Mouse (Mus musculus): ENCODE results near the gene 1600002K03Rik. TPM values are rescaled to one million over a fixed set of nuclear protein-coding genes. Genes with fewer than 3 reads are reported as not detected.
A peak's percentile ranks its signal among the peaks of the same experiment; 100 is the strongest.
"Not testable (repeated sequence)": the region's sequence is repeated elsewhere in the genome, so short reads cannot be mapped to it uniquely, and the experiment has no call there.

The 1600002K03Rik gene
- polyA plus RNA-seq, 1 experiment from 2014 or later, result 8.4 TPM

- H3K27me3 ChIP-seq (ENCODE audit: control insufficient read depth, insufficient read depth, low read depth, low read length), result no peaks in the 10 kb centered on the region
- 36% methylated on average over 3 of the region's 3 CpGs for WGBS (ENCODE audit: insufficient replicate concordance)
- peak; percentile 70 for ATAC-seq (ENCODE audit: low read depth)
These were observed 26.8 kb downstream of the 1600002K03Rik start for GRCm38 (mm10) chr10:80199440-80200008.

GRCm38 (mm10) chr10:80200485-80200884, 27.7 kb downstream of the 1600002K03Rik start:
- Histone ChIP-seq H3K27ac (ENCODE audit: low read length) (no peak overlapping the region), H3K4me2 (ENCODE audit: low read depth, low read length) (no peak overlapping the region), H3K27me3 (ENCODE audit: control insufficient read depth, insufficient read depth, low read depth, low read length) (no peaks in the 10 kb centered on the region), H3K36me3 (ENCODE audit: control insufficient read depth, insufficient read depth) (no peaks in the 10 kb centered on the region), H3K4me3 (ENCODE audit: low read depth, low read length) (no peak overlapping the region), H3K9me3 (replicated peaks; ENCODE audit: control insufficient read depth, low read length) (no peaks in the 10 kb centered on the region), H3K4me1 (ENCODE audit: control insufficient read depth, low read depth, low read length) (no peaks in the 10 kb centered on the region), H3K9ac (ENCODE audit: low read depth, low read length) (no peak overlapping the region)
- ATAC-seq (ENCODE audit: low read depth), result no peak
- WGBS (ENCODE audit: insufficient replicate concordance), result 63% methylated on average over 6 of the region's 6 CpGs

More at GRCm38 (mm10) chr10:80199440-80200008, 26.8 kb downstream of the 1600002K03Rik start:
- H3K4me1 ChIP-seq (ENCODE audit: control insufficient read depth, low read depth, low read length), result no peaks in the 10 kb centered on the region
- H3K4me2 ChIP-seq (ENCODE audit: low read depth, low read length), result no peak overlapping the region
- H3K27ac ChIP-seq (ENCODE audit: low read length), result no peak overlapping the region
- no peak overlapping the region for H3K4me3 ChIP-seq (ENCODE audit: low read depth, low read length)
- H3K9ac ChIP-seq (ENCODE audit: low read depth, low read length), result no peak overlapping the region
- H3K36me3 ChIP-seq (ENCODE audit: control insufficient read depth, insufficient read depth), result no peaks in the 10 kb centered on the region
- H3K9me3 ChIP-seq (replicated peaks; ENCODE audit: control insufficient read depth, low read length), result no peaks in the 10 kb centered on the region

DNA sequence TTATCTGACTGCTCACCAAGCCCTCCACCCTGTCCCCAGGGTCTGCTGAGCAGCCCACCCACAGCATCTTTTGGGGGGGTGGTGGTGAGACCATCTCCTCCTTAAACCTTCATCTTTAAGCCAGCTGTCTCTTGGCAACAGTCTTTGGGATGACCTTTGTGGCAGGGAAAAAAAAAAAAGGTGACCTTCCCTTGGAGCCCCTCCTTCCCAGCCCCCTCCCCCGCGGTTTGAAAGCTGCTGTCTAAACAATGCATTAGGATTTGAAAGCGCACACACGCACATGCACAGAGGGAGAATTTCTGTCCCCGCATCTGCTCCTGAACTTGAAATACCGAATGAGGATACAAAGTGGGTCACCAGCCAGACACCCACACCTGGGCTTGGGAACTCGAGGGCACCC, 31.3 kb downstream of the 1600002K03Rik start:
- no peak overlapping the region for H3K4me2 ChIP-seq (ENCODE audit: low read depth, low read length)
- no peak overlapping the region for H3K4me3 ChIP-seq (ENCODE audit: low read depth, low read length)
- H3K9me3 ChIP-seq (replicated peaks; ENCODE audit: control insufficient read depth, low read length), result no peaks in the 10 kb centered on the region
- H3K36me3 ChIP-seq (ENCODE audit: control insufficient read depth, insufficient read depth), result no peaks in the 10 kb centered on the region
- no peaks in the 10 kb centered on the region for H3K4me1 ChIP-seq (ENCODE audit: control insufficient read depth, low read depth, low read length)
- H3K27ac ChIP-seq (ENCODE audit: low read length), result no peak overlapping the region
- peaks cover 4% of the 10 kb centered on the region; the same call in 1 of the 2 replicates for H3K27me3 ChIP-seq (ENCODE audit: control insufficient read depth, insufficient read depth, low read depth, low read length)
- no peak for ATAC-seq (ENCODE audit: low read depth)
- no peak overlapping the region for H3K9ac ChIP-seq (ENCODE audit: low read depth, low read length)
- WGBS (ENCODE audit: insufficient replicate concordance), result 41% methylated on average over 7 of the region's 7 CpGs

- no peaks in the 10 kb centered on the region for H3K9me3 ChIP-seq (replicated peaks; ENCODE audit: control insufficient read depth, low read length)
- no peak overlapping the region for H3K27ac ChIP-seq (ENCODE audit: low read length)
- H3K9ac ChIP-seq (ENCODE audit: low read depth, low read length), result no peak overlapping the region
- no peak for ATAC-seq (ENCODE audit: low read depth)
- 53% methylated on average over 1 of the region's 1 CpGs for WGBS (ENCODE audit: insufficient replicate concordance)
- H3K36me3 ChIP-seq (ENCODE audit: control insufficient read depth, insufficient read depth), result no peaks in the 10 kb centered on the region
- no peak overlapping the region for H3K4me3 ChIP-seq (ENCODE audit: low read depth, low read length)
- no peaks in the 10 kb centered on the region for H3K4me1 ChIP-seq (ENCODE audit: control insufficient read depth, low read depth, low read length)
- peaks cover 5% of the 10 kb centered on the region; the same call in 1 of the 2 replicates for H3K27me3 ChIP-seq (ENCODE audit: control insufficient read depth, insufficient read depth, low read depth, low read length)
- H3K4me2 ChIP-seq (ENCODE audit: low read depth, low read length), result no peak overlapping the region
These were observed 34.5 kb downstream of the 1600002K03Rik start for GRCm38 (mm10) chr10:80207201-80207600.

GRCm38 (mm10) chr10:80207676-80208075, 34.9 kb downstream of the 1600002K03Rik start:
- no peaks in the 10 kb centered on the region for H3K36me3 ChIP-seq (ENCODE audit: control insufficient read depth, insufficient read depth)
- no peak overlapping the region for H3K27ac ChIP-seq (ENCODE audit: low read length)
- H3K4me2 ChIP-seq (ENCODE audit: low read depth, low read length), result no peak overlapping the region
- no peaks in the 10 kb centered on the region for H3K4me1 ChIP-seq (ENCODE audit: control insufficient read depth, low read depth, low read length)
- no peak for ATAC-seq (ENCODE audit: low read depth)
- no peaks in the 10 kb centered on the region for H3K9me3 ChIP-seq (replicated peaks; ENCODE audit: control insufficient read depth, low read length)
- H3K27me3 ChIP-seq (ENCODE audit: control insufficient read depth, insufficient read depth, low read depth, low read length), result peaks cover 5% of the 10 kb centered on the region; the same call in 1 of the 2 replicates
- WGBS (ENCODE audit: insufficient replicate concordance), result 71% methylated on average over 10 of the region's 10 CpGs
- no peak overlapping the region for H3K9ac ChIP-seq (ENCODE audit: low read depth, low read length)
- no peak overlapping the region for H3K4me3 ChIP-seq (ENCODE audit: low read depth, low read length)

GRCm38 (mm10) chr10:80208248-80208647, 35.5 kb downstream of the 1600002K03Rik start:
- Histone ChIP-seq H3K27me3 (ENCODE audit: control insufficient read depth, insufficient read depth, low read depth, low read length) (peaks cover 5% of the 10 kb centered on the region; the same call in 1 of the 2 replicates), H3K9me3 (replicated peaks; ENCODE audit: control insufficient read depth, low read length) (no peaks in the 10 kb centered on the region), H3K36me3 (ENCODE audit: control insufficient read depth, insufficient read depth) (no peaks in the 10 kb centered on the region), H3K4me3 (ENCODE audit: low read depth, low read length) (no peak overlapping the region), H3K9ac (ENCODE audit: low read depth, low read length) (no peak overlapping the region), H3K27ac (ENCODE audit: low read length) (no peak overlapping the region), H3K4me2 (ENCODE audit: low read depth, low read length) (no peak overlapping the region), H3K4me1 (ENCODE audit: control insufficient read depth, low read depth, low read length) (no peaks in the 10 kb centered on the region)
- no peak for ATAC-seq (ENCODE audit: low read depth)
- WGBS (ENCODE audit: insufficient replicate concordance), result 70% methylated on average over 4 of the region's 4 CpGs

DNA sequence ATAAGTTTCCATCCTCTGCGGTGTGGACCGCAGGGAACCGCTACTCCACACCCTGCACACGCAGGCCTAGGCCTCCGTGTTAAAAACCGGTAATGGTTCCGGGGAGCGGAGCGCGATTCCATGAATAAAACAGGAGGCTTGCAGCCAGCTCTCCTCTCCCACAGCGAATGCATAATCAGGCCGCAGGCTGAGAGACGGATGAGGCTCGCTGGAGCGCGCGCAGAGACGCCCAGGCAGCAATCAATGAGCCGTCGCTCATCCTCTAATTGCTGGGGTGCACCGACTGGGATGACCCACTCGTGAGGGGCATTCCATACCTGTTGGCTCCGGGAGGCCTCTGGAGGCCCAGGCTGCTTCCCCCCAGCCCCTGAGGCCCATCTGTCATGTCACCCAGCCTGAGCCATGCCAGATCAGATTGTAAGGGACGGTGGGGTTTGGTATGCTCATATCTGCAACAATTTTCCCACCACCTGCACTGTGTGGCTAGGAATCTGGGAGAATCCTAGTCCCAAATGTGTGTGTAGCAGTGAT, 36.2 kb downstream of the 1600002K03Rik start:
- Histone ChIP-seq H3K9me3 (replicated peaks; ENCODE audit: control insufficient read depth, low read length) (no peaks in the 10 kb centered on the region), H3K36me3 (ENCODE audit: control insufficient read depth, insufficient read depth) (no peaks in the 10 kb centered on the region), H3K4me2 (ENCODE audit: low read depth, low read length) (no peak overlapping the region), H3K4me3 (ENCODE audit: low read depth, low read length) (no peak overlapping the region), H3K9ac (ENCODE audit: low read depth, low read length) (no peak overlapping the region), H3K4me1 (ENCODE audit: control insufficient read depth, low read depth, low read length) (no peaks in the 10 kb centered on the region), H3K27me3 (ENCODE audit: control insufficient read depth, insufficient read depth, low read depth, low read length) (peaks cover 5% of the 10 kb centered on the region; the same call in 1 of the 2 replicates), H3K27ac (ENCODE audit: low read length) (no peak overlapping the region)
- WGBS (ENCODE audit: insufficient replicate concordance), result 41% methylated on average over 24 of the region's 24 CpGs
- no peak for ATAC-seq (ENCODE audit: low read depth)

DNA sequence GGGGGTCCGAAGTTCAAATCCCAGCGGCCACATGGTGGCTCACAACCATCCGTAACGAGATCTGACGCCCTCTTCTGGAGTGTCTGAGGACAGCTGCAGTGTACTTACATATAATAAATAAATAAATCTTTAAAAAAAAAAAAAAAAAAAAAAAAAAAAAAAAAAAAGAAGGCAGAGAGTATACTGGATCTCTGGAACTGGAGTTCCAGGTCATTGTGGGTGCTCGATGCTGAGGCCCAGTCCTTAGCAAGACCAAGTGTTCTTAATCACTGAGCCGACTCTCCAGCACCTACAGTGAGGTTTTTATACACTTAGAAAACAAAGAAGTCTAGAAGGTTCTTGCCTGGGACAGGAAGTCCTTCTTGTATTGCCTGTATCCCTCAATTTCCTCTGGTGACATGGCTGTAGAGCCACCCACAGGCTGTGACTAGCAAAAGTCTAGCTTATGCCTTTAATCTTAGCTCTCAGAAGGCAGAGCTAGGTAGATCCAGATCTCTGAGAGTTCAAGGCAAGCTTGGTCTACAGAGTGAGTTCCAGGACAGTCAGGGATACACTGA, 38.9 kb downstream of the 1600002K03Rik start:
- H3K36me3 ChIP-seq (ENCODE audit: control insufficient read depth, insufficient read depth); H3K9ac ChIP-seq (ENCODE audit: low read depth, low read length); H3K4me1 ChIP-seq (ENCODE audit: control insufficient read depth, low read depth, low read length); ATAC-seq (ENCODE audit: low read depth); H3K27ac ChIP-seq (ENCODE audit: low read length); H3K4me3 ChIP-seq (ENCODE audit: low read depth, low read length); H3K27me3 ChIP-seq (ENCODE audit: control insufficient read depth, insufficient read depth, low read depth, low read length); H3K9me3 ChIP-seq (replicated peaks; ENCODE audit: control insufficient read depth, low read length); H3K4me2 ChIP-seq (ENCODE audit: low read depth, low read length): not testable (repeated sequence)
- 57% methylated on average over 7 of the region's 7 CpGs for WGBS (ENCODE audit: insufficient replicate concordance)

- Histone ChIP-seq H3K4me2 (ENCODE audit: low read depth, low read length) (no peak overlapping the region), H3K4me3 (ENCODE audit: low read depth, low read length) (no peak overlapping the region), H3K9me3 (replicated peaks; ENCODE audit: control insufficient read depth, low read length) (no peaks in the 10 kb centered on the region), H3K4me1 (ENCODE audit: control insufficient read depth, low read depth, low read length) (no peaks in the 10 kb centered on the region), H3K9ac (ENCODE audit: low read depth, low read length) (no peak overlapping the region), H3K27ac (ENCODE audit: low read length) (no peak overlapping the region), H3K36me3 (ENCODE audit: control insufficient read depth, insufficient read depth) (no peaks in the 10 kb centered on the region), H3K27me3 (ENCODE audit: control insufficient read depth, insufficient read depth, low read depth, low read length) (no peaks in the 10 kb centered on the region)
- WGBS (ENCODE audit: insufficient replicate concordance), result 23% methylated on average over 16 of the region's 16 CpGs
- no peak for ATAC-seq (ENCODE audit: low read depth)
These were observed 42.5 kb downstream of the 1600002K03Rik start for GRCm38 (mm10) chr10:80215048-80215772.

Data from liver, embryonic 16.5 days (tissue).